Mouse (Mus musculus) small intestine, adult 2 months (tissue): ENCODE measurements around the gene Dph6. TPM values are rescaled to one million over a fixed set of nuclear protein-coding genes. Genes with fewer than 3 reads are reported as not detected.

Source experiments
- H3K27ac ChIP-seq: fragments of 200-500 bp; 2 replicates; pipeline ENCODE4 v1.5.1; 2012; ENCODE audit warnings: low read depth, low read length, control low read depth, inconsistent platforms; ENCODE audit not compliant: insufficient read depth
- H3K27me3 ChIP-seq: fragments of 200-500 bp; 2 replicates; pipeline ENCODE4 v1.6.1; 2012; ENCODE audit warnings: mild to moderate bottlenecking, moderate library complexity, low read length, inconsistent platforms; ENCODE audit not compliant: control insufficient read depth, insufficient read depth
- H3K36me3 ChIP-seq: fragments of 200-500 bp; 2 replicates; pipeline ENCODE4 v1.6.1; 2012; ENCODE audit warnings: mild to moderate bottlenecking, low read length, control low read depth, inconsistent platforms; ENCODE audit not compliant: control insufficient read depth, insufficient read depth
- H3K4me1 ChIP-seq: fragments of 200-500 bp; 2 replicates; pipeline ENCODE4 v1.6.1; 2012; ENCODE audit warnings: low read length, inconsistent platforms, mixed read lengths; ENCODE audit not compliant: control insufficient read depth, insufficient read depth, insufficient read length
- H3K4me3 ChIP-seq: fragments of 200-500 bp; 2 replicates; pipeline ENCODE4 v1.5.1; 2012; ENCODE audit warnings: low read depth, mild to moderate bottlenecking, control low read depth, inconsistent platforms, low read length, moderate library complexity
- CTCF ChIP-seq: fragments of 200-500 bp; IDR thresholded peaks from 2 replicates; pipeline ENCODE4 v1.5.1; 2012; ENCODE audit warnings: low read depth, mild to moderate bottlenecking, control low read depth, inconsistent platforms, low read length, moderate library complexity, mixed read lengths; ENCODE audit not compliant: insufficient replicate concordance, insufficient read length; ENCODE audit errors: extremely low read depth
- POLR2A ChIP-seq: fragments of 200-500 bp; IDR thresholded peaks from 2 replicates; pipeline ENCODE4 v1.6.1; 2012; ENCODE audit warnings: low read depth, mild to moderate bottlenecking, control low read depth, inconsistent platforms, low read length, moderate library complexity
- WGBS: fragments of 180-500 bp; shearing (Covaris S2); methylation state at CpG from one replicate; pipeline ENCODE4 v1.1.7; 2018; 5-methylcytosine and 5-hydroxymethylcytosine counted together
- polyA plus RNA-seq: library from polyadenylated mRNA; depleted of rRNA; stranded (reverse); fragments of >200 nt; gene quantifications from 2 replicates; pipeline ENCODE4 v1.2.3, GENCODE M21; 2012

The Dph6 gene
- polyA plus RNA-seq, 1 experiment, result 2.7 TPM

DNA sequence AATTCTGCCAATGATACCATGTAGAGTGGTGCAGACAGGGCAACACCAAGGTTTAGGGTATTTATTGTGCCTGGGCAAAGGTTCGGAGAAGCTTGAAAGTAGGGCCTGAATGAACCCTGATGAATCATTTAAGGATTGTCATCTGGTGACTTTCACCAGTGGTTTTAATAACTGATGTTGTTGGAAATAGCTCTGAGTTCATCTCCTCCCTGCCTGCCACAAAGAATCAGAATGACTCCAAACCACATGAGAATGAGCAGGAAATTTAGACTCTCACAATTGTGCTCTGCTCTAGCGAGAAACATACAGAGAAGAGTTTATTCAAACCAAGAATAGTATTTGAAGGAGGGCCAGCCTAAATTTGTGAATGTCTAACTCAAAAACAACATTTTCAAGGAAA, 4.2 kb upstream of the Dph6 start:
- no peaks in the 10 kb centered on the region for H3K4me1 ChIP-seq
- H3K27me3 ChIP-seq, result no peaks in the 10 kb centered on the region
- no peak overlapping the region for H3K4me3 ChIP-seq
- H3K36me3 ChIP-seq, result no peaks in the 10 kb centered on the region
- no peak overlapping the region for H3K27ac ChIP-seq
- TF ChIP-seq CTCF (no peak), POLR2A (no peak)
- 79% methylated on average over 2 of the region's 2 CpGs for WGBS

DNA sequence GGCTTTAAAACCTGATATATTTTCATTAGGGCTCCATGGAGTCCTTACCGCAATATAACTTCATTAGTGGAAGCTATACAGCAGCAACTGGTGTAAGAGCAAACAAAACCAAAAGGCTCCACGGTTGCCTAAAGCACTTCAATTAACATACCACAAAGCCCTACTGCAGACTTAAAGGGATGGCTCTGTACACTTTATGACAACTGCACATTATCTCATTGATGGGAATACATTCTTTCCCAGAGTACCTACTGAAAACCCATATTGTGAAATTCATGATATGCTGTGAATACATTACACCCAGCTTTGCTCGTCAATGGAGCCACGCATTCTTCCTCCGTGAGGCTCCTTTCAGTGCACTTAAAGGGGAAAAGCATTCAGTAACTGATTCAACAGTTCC, 8.5 kb downstream of the Dph6 start:
- H3K27ac ChIP-seq, result no peak overlapping the region
- no peaks in the 10 kb centered on the region for H3K27me3 ChIP-seq
- no peaks in the 10 kb centered on the region for H3K36me3 ChIP-seq
- H3K4me1 ChIP-seq, result no peaks in the 10 kb centered on the region
- no peak for TF ChIP-seq CTCF
- no peak for TF ChIP-seq POLR2A
- H3K4me3 ChIP-seq, result no peak overlapping the region
- whole genome bisulfite sequencing, result 85% methylated on average over 5 of the region's 5 CpGs

DNA sequence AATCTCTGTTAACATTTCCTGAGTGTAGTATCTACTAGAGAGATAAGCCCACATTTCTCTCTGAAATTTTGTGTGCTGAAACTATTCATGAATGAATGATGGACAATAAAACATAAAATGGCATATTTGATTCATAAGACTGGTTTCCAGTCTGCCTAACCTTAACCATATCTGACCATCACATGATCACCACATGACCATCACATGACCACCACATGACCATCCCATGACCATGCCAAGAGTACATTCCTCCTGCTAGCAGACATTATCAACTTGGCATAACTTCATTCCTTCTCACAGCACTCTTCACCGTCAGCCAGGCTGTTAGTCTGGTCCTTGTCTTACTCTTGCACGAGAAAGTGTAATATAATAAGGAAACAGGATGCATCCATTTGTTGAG, 10.9 kb downstream of the Dph6 start:
- Histone ChIP-seq H3K4me3 (no peak overlapping the region), H3K4me1 (no peaks in the 10 kb centered on the region), H3K27me3 (no peaks in the 10 kb centered on the region), H3K36me3 (no peaks in the 10 kb centered on the region), H3K27ac (no peak overlapping the region)
- no peak for TF ChIP-seq CTCF
- WGBS, result 89% methylated on average over 2 of the region's 2 CpGs

DNA sequence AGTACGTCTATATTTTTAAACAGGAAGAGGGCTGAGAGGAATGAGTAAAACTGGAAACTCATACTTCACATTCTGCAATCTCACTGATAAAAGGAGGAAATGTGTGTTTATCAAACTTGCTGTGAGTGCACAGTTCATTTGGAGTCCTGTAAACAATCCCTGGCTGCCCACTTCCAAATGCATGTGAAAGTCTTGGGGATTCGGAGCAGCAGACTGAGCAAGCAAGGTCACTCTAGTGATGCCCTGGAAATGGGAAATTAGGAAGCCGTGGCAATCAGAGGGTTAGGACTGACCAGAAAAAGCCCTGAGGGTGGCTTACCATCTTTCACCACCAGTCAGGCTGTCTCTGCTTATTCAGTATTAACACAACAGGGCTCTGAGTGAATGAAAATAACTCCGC, 30.1 kb downstream of the Dph6 start:
- H3K27ac ChIP-seq, result no peak overlapping the region
- 75% methylated on average over 4 of the region's 4 CpGs for WGBS
- TF ChIP-seq CTCF (no peak), POLR2A (no peak)

DNA sequence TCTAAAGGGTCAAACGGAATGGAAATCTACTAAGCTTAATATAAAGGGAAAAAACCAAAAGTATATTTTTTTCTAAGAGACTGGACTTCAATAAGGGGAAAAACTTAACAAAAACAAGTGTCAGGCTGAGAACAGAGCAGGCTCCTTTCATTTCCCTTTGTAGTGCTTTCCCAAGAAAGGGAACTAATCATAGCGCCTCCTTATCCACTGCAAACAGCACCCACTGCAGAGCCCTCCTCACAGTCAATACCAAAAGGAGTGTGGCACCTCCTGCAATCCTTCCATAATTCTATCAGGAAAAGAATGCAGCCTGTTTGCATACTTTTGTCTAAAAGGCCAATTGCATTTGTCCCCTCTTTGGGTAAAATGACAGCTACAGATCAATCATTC, 32.2 kb downstream of the Dph6 start:
- Histone ChIP-seq H3K4me3 (no peak overlapping the region), H3K27ac (no peak overlapping the region), H3K36me3 (no peaks in the 10 kb centered on the region), H3K4me1 (no peaks in the 10 kb centered on the region), H3K27me3 (no peaks in the 10 kb centered on the region)
- WGBS, result 53% methylated on average over 2 of the region's 2 CpGs
- TF ChIP-seq POLR2A (no peak), CTCF (no peak)

More for the DNA sequence above, 30.1 kb downstream of the Dph6 start:
- no peaks in the 10 kb centered on the region for H3K36me3 ChIP-seq
- no peak overlapping the region for H3K4me3 ChIP-seq
- H3K27me3 ChIP-seq, result no peaks in the 10 kb centered on the region
- no peaks in the 10 kb centered on the region for H3K4me1 ChIP-seq

DNA sequence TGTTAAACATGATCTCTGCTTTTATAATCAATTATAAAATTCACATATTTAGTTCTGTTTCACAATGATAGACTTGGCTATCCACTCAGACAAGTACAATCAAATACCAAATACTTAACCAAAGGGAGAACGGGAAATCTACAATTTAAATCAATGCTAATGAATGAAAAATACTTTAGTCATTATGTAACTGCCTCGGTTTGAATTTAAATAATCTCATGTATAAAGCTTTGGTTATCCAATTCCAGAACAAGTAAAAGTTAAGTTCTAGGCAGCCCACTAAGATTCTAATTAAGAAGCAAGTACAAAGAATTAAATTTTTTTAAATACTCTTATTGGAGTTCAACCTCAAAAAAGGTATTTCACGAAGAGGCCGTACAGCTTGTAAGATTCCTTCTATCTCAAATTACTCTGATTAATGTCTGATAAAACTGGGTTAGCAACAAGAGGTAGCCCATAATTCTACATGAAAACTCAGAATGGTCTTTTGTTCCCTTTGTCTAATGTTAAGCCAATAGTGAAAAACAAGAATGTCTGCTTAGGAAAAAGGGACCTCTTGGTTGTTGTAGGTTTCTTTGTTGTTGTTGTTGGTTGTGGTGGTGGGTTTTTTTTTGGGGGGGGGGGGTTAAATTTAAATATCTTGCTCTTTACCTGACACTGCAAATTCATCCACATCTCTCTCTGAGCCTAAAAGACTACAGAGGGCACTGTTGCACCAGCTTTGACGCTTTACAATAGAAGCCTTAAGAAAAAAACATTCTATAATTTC, 32.8 kb downstream of the Dph6 start:
- H3K27me3 ChIP-seq, result no peaks in the 10 kb centered on the region
- H3K36me3 ChIP-seq, result no peaks in the 10 kb centered on the region
- no peaks in the 10 kb centered on the region for H3K4me1 ChIP-seq
- 71% methylated on average over 5 of the region's 5 CpGs for WGBS
- TF ChIP-seq CTCF (no peak), POLR2A (no peak)
- H3K4me3 ChIP-seq, result no peak overlapping the region
- no peak overlapping the region for H3K27ac ChIP-seq

DNA sequence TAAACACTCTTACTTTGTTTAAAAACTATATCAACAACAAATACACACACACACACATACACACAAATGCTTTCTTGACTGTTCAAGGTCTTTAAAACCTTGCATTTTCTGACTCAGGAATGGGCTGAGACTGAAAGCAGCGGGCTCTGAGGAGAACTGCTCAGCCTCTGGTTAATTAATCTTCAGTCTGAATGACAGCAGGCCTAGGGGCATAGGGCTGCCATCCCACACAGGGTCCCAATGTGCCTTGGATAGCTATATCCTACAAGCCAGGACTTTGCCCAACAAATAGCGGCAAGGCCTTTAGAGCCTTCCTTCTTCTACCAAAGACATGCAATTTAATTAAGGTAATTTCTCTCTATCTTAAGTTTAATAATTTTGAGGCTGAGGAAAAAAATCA, 43.2 kb downstream of the Dph6 start:
- Histone ChIP-seq H3K4me3 (no peak overlapping the region), H3K4me1 (no peaks in the 10 kb centered on the region), H3K27me3 (no peaks in the 10 kb centered on the region), H3K27ac (no peak overlapping the region), H3K36me3 (no peaks in the 10 kb centered on the region)
- TF ChIP-seq POLR2A (no peak), CTCF (no peak)
- WGBS, result 84% methylated on average over 2 of the region's 2 CpGs
